Comparison of ENCODE assay signal across 8 mouse cellular contexts in the genomic region with DNA sequence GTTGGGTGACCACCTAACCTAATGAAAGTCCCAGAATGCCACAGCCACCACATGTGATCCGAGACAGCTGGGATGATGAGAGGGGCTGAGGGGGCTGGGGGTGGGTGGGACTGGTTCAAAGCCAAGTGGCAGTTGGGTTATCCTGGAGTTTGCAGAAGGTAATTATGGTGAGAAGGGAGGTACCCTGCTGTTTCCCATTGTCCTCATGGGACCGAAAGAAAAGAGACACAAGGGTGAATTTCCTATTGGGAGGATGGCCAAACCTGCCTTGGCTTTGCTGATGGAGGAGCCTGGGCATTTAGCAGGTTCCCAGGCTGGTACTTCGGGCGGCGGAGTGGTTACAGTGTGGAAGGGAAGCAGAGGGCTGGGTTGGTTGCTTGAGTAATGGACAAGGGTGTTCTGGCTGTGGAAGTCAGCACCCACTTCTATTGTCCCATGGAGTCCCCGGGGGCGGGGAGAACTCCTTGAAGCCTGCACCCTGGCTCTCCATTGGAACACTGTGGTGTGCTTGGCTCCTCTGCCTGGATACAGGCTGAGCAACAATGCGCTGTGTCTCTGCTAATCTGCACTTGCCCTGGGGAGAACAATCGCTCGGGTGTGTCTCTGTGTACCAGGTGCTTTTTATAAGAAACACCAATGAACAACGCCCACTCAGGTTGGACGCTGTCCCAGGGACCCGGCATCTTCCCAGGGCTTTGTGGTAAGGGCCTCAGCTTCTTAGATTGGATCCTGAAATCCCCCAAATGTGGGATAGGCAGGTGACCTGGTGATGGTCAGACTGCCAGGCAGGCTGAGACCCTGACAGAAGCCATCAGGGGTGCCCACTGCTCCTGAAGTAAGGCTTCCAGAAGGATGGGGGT.
A peak's percentile ranks its signal among the peaks of the same experiment; 100 is the strongest.
DNase-seq lines count a peak whose midpoint lies in the region; ATAC-seq and TF ChIP-seq lines count a peak whose summit lies in the region.

No protein-coding gene starts in this region.

- no peak overlapping the region for H3K9ac ChIP-seq in liver, embryonic 11.5 days (ENCODE audit: low read depth, low read length)

- TF ChIP-seq CTCF in left cerebral cortex, adult 2 months (IDR thresholded peaks at IDR 0.05): no peak
- TF ChIP-seq CTCF in cortical plate, adult 2 months (IDR thresholded peaks at IDR 0.05; ENCODE audit: extremely low read depth, insufficient read depth, low read length): no peak

- no peaks in the 10 kb centered on the region for H3K9me3 ChIP-seq in liver, embryonic 11.5 days (ENCODE audit: control insufficient read depth, low read length)

- whole genome bisulfite sequencing in liver, embryonic 11.5 days: 70% methylated on average over 13 of the region's 13 CpGs

- no peak for ATAC-seq in liver, embryonic 11.5 days (replicated peaks; ENCODE audit: low FRiP score)

- peak overlapping the region; percentile 95 for H3K27ac ChIP-seq in left cerebral cortex, adult 2 months
- peak overlapping the region; percentile 68 for H3K27ac ChIP-seq in cortical plate, adult 2 months (ENCODE audit: insufficient read depth, low read length)
- H3K27ac ChIP-seq in liver, embryonic 11.5 days (ENCODE audit: low read depth, low read length): no peak overlapping the region

- H3K4me1 ChIP-seq in cortical plate, adult 2 months (ENCODE audit: control insufficient read depth, insufficient read depth, low read length): peaks cover 4% of the 10 kb centered on the region; the same call in 1 of the 2 replicates
- H3K4me1 ChIP-seq in liver, embryonic 11.5 days (replicated peaks; ENCODE audit: control insufficient read depth, insufficient read depth, low read length): peaks cover 28% of the 10 kb centered on the region

- H3K4me2 ChIP-seq in liver, embryonic 11.5 days: no peak overlapping the region

- H3K36me3 ChIP-seq in liver, embryonic 11.5 days (ENCODE audit: control insufficient read depth, insufficient read depth, low read length): no peaks in the 10 kb centered on the region

- peaks cover 23% of the 10 kb centered on the region for H3K27me3 ChIP-seq in liver, embryonic 11.5 days (replicated peaks; ENCODE audit: control insufficient read depth, insufficient read depth, low read length)

- no peak for TF ChIP-seq POLR2A in cortical plate, adult 2 months (IDR thresholded peaks at IDR 0.05; ENCODE audit: extremely low read depth, insufficient read depth, low read length)

- intact Hi-C loops in left cerebral cortex, adult 2 months (cut with DNase I): loop anchor here (5.0 kb wide), 2 partner anchors 48 to 63 kb away; no protein-coding TSS in a partner anchor
- intact Hi-C loops in left cerebral cortex, postnatal 4 days (cut with DNase I): no loop called here
- intact Hi-C loops in heart, postnatal 14 days (cut with DNase I): no loop called here

- peak in 1 of 2 experiments; percentile 52 for DNase-seq in left cerebral cortex, adult 2 months (ENCODE audit: extremely low spot score in 1 of 2, low spot score in 2 of 2)
- no peak for DNase-seq in left cerebral cortex, postnatal 4 days
- peak; percentile 61 to 62 for DNase-seq in heart, postnatal 14 days
- DNase-seq in right cerebral cortex, postnatal 10 days (ENCODE audit: low spot score in 2 of 2): peak; percentile 46 to 60
- DNase-seq in Muller cell, postnatal 12 days (ENCODE audit: inconsistent ontology term): no peak
- no peak for DNase-seq in embryo, embryonic 10 days (ENCODE audit: low spot score)
- DNase-seq in liver, embryonic 11.5 days (ENCODE audit: low spot score): no peak

- H3K4me3 ChIP-seq in left cerebral cortex, adult 2 months: no peak overlapping the region
- no peak overlapping the region for H3K4me3 ChIP-seq in cortical plate, adult 2 months (ENCODE audit: insufficient read depth, low read length)
- no peak overlapping the region for H3K4me3 ChIP-seq in liver, embryonic 11.5 days (ENCODE audit: low read depth, low read length)

Comparison
In these comparisons a context has a peak if more than half of its experiments do, and no peak if none do; other contexts are left out.
1. DNase-seq: peak in heart, postnatal 14 days (2 of 2) and right cerebral cortex, postnatal 10 days (2 of 2); none in left cerebral cortex, postnatal 4 days (single experiment), Muller cell, postnatal 12 days (single experiment), embryo, embryonic 10 days (single experiment) and liver, embryonic 11.5 days (single experiment).